Mouse (Mus musculus) neutrophil, adult 65 days (primary cell): Measurements from ENCODE around the gene Zcchc24. TPM values are rescaled to one million over a fixed set of nuclear protein-coding genes. Genes with fewer than 3 reads are reported as not detected.

ENCODE experiments used
- total RNA-seq: library from RNA; stranded (reverse); gene quantifications from 2 replicates; pipeline ENCODE4 v1.2.4, GENCODE M21; 2023

Gene Zcchc24
- 7.4 and 8.9 TPM in 2 replicates for total RNA-seq

GRCm38 (mm10) chr14:25768915-25769625, at the start of gene Zcchc24:
TSS of gene Zcchc24 (minus strand) at chr14:25769039.

DNA sequence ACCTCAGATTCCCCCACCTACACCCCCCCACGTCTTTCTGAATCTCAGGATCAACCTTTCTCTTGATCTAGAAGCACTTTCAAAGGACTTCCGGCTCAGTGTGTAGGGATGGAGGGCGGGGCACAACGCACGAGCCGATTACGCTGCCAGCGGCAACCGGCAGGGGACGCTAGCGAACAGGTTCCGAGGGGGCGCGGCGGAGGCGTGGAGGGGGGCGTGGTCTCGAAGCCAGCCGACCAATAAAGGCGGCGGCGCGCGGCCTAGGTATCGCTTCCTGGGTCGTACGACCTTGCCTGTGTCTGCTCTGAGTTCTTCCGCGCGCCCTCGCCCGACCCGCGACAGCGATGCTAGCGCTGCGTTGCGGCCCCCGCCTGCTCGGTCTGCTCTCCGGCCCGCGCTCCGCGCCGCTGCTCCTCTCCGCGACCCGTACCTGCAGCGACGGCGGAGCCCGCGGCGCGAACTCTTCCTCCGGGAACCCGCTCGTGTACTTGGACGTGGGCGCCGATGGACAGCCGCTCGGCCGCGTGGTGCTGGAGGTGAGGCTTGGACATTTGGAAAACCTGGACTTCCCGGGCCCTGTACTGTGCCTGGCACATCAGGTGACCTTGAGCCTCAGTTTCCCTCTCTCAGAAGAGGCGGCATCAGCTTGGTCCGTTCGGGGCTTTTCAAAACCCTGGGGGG, 74.8 kb downstream of the Zcchc24 start, which contains the start of gene Ppif:
TSS of gene Ppif (plus strand) at position 267 of the 681 bp plus-strand sequence.

Other genes with a start within 250 kb of the Zcchc24 start
- gene Ppif, start 74.9 kb downstream of the Zcchc24 start, total RNA-seq = 11.5 and 13.0 TPM in 2 replicates
- gene Anxa11, start 73.1 kb upstream of the Zcchc24 start, total RNA-seq = 442 and 511 TPM in 2 replicates
- not detected in 2 replicates for gene Plac9a, start 134.1 kb upstream of the Zcchc24 start, total RNA-seq
- gene Tmem254a, start 158.6 kb upstream of the Zcchc24 start, total RNA-seq = 1.2 and 4.0 TPM in 2 replicates
- not detected in 2 replicates for gene Cphx1, start 169.3 kb upstream of the Zcchc24 start, total RNA-seq
- not detected in 2 replicates for gene Duxbl1, start 209.5 kb upstream of the Zcchc24 start, total RNA-seq